Mouse (Mus musculus) heart, postnatal 0 days (tissue): ENCODE data around the gene Vezf1. TPM values are rescaled to one million over a fixed set of nuclear protein-coding genes. Genes with fewer than 3 reads are reported as not detected.

Experiments used
- ATAC-seq: fragments of 200-750 bp; cut with Nextera tagmentation; 2 replicates; pipeline ENCODE4 v1.8.0; 2017; ENCODE audit warnings: low read depth, moderate number of reproducible peaks, moderate library complexity; ENCODE audit not compliant: insufficient read depth
- DNase-seq: peaks from one replicate; pipeline ENCODE4 v3.0.0-alpha.2; 2016; ENCODE audit warnings: low spot score
- H3K27ac ChIP-seq: fragments of 300-500 bp; sonication (generic); 2 replicates; pipeline ENCODE4 v1.5.1; 2014; ENCODE audit warnings: low read depth, mild to moderate bottlenecking
- H3K27me3 ChIP-seq: fragments of 300-500 bp; sonication (generic); 2 replicates; pipeline ENCODE4 v1.6.1; 2014; ENCODE audit warnings: low read length, mixed read lengths; ENCODE audit not compliant: control insufficient read depth, insufficient read depth
- H3K36me3 ChIP-seq: fragments of 300-500 bp; sonication (generic); replicated peaks from 2 replicates; pipeline ENCODE4 v1.6.1; 2014; ENCODE audit warnings: low read length, mixed read lengths; ENCODE audit not compliant: control insufficient read depth, insufficient read depth
- H3K4me1 ChIP-seq: fragments of 300-500 bp; sonication (generic); 2 replicates; pipeline ENCODE4 v1.6.1; 2014; ENCODE audit warnings: antibody characterized with exemption; ENCODE audit not compliant: control insufficient read depth, insufficient read depth
- H3K4me2 ChIP-seq: fragments of 300-500 bp; sonication (generic); 2 replicates; pipeline ENCODE4 v1.6.1; 2014; ENCODE audit warnings: low read depth, mild to moderate bottlenecking, low read length, moderate library complexity
- H3K4me3 ChIP-seq: fragments of 300-500 bp; sonication (generic); 2 replicates; pipeline ENCODE4 v1.5.1; 2014; ENCODE audit warnings: low read depth, low read length
- H3K9ac ChIP-seq: fragments of 300-500 bp; sonication (generic); replicated peaks from 2 replicates; pipeline ENCODE4 v1.6.1; 2014; ENCODE audit warnings: low read depth, low read length, mixed read lengths
- H3K9me3 ChIP-seq: fragments of 300-500 bp; sonication (generic); replicated peaks from 2 replicates; pipeline ENCODE4 v1.6.1; 2016; ENCODE audit warnings: low read length; ENCODE audit not compliant: control insufficient read depth
- CTCF ChIP-seq: IDR thresholded peaks from 2 replicates; pipeline ENCODE4 v1.5.1; 2016; ENCODE audit warnings: antibody characterized with exemption, control low read depth, low read depth
- EP300 ChIP-seq: IDR thresholded peaks from 2 replicates; pipeline ENCODE4 v1.6.1; 2016; ENCODE audit warnings: antibody characterized with exemption, low read depth
- WGBS: fragments of 180-500 bp; shearing (Covaris S2); extraction: QIAGEN DNeasy Blood & Tissue Kit; methylation state at CpG from one replicate; pipeline ENCODE4 v1.1.7; 2014; 5-methylcytosine and 5-hydroxymethylcytosine counted together
- polyA plus RNA-seq: library from polyadenylated mRNA; unstranded; fragments of >200 nt; fragmentation: Nextera tagmentation; extraction: Ambion mirVana; gene quantifications from 2 replicates; pipeline ENCODE4 v1.2.1, GENCODE M21; 2015
- total RNA-seq: library from RNA; depleted of rRNA; stranded (reverse); fragments of >200 nt; gene quantifications from 2 replicates; pipeline ENCODE4 v1.2.3, GENCODE M21; 2014; ENCODE audit warnings: low replicate concordance; rRNA removed

The Vezf1 gene
- total RNA-seq (31.9 and 35.5 TPM in 2 replicates), polyA plus RNA-seq (17.6 and 18.2 TPM in 2 replicates)

GRCm38 (mm10) chr11:88067586-88068410, at the start of gene Vezf1:
Gene Vezf1 (plus strand): TSS chr11:88068279.
- Histone ChIP-seq H3K9ac (peak within 1 kb of the TSS; percentile 98), H3K27me3 (no peaks in the 10 kb centered on the region), H3K36me3 (no peaks in the 10 kb centered on the region), H3K4me2 (peak within 1 kb of the TSS; percentile 93), H3K4me1 (peaks cover 25% of the 10 kb centered on the region), H3K27ac (peak within 1 kb of the TSS; percentile 99), H3K4me3 (peak within 1 kb of the TSS; percentile 90), H3K9me3 (no peaks in the 10 kb centered on the region)
- 0% methylated on average over 29 of the region's 81 CpGs for WGBS
- TF ChIP-seq CTCF (no peak), EP300 (no peak)
- peak; percentile 85 for DNase-seq
- peak; percentile 80 for ATAC-seq

GRCm38 (mm10) chr11:88023933-88024332, 44.1 kb upstream of the Vezf1 start:
- Histone ChIP-seq H3K4me3 (no peak overlapping the region), H3K27me3 (no peaks in the 10 kb centered on the region), H3K27ac (no peak overlapping the region), H3K4me1 (peaks cover 18% of the 10 kb centered on the region), H3K4me2 (no peak overlapping the region), H3K36me3 (no peaks in the 10 kb centered on the region), H3K9me3 (no peaks in the 10 kb centered on the region), H3K9ac (no peak overlapping the region)
- TF ChIP-seq EP300 (no peak), CTCF (no peak)
- ATAC-seq (no peak), DNase-seq (no peak)
- 80% methylated on average over 2 of the region's 2 CpGs for WGBS

DNA sequence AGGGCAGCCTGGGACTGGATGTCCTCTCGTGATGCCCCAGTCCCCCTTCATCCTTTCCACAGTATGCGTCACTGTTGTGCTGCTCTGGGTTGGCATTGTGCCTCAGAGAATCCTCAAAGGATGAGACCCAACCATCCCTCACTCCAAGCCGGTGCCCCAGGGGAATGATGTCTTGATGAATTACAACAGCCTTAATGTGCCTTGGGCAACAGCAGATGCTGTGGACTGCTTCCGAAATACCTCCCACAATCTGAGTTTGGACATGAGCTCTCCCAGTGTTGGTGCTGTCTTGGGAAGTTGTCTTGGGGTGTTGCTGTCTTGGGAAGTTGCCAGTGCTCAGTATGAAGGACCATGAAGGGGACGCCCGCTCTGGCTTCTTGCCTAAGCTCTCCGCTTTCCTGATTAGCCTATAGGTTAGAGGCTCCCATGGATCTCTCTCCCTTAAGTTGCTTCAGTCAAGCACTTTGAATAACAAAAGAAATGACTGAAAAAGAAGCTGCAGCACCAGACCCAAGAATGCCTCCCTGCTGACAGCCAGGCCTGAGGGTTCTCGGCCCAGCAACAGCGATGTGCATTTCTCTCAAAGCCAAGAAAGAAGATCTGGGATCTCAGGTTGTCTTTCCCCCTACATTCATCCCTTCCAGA, 40.6 kb upstream of the Vezf1 start:
- Histone ChIP-seq H3K4me1 (peaks cover 17% of the 10 kb centered on the region), H3K27me3 (no peaks in the 10 kb centered on the region), H3K4me2 (no peak overlapping the region), H3K27ac (no peak overlapping the region), H3K36me3 (no peaks in the 10 kb centered on the region), H3K9ac (no peak overlapping the region), H3K4me3 (no peak overlapping the region), H3K9me3 (no peaks in the 10 kb centered on the region)
- ATAC-seq (no peak), DNase-seq (no peak)
- WGBS: 82% methylated on average over 9 of the region's 9 CpGs
- TF ChIP-seq CTCF (no peak), EP300 (no peak)

DNA sequence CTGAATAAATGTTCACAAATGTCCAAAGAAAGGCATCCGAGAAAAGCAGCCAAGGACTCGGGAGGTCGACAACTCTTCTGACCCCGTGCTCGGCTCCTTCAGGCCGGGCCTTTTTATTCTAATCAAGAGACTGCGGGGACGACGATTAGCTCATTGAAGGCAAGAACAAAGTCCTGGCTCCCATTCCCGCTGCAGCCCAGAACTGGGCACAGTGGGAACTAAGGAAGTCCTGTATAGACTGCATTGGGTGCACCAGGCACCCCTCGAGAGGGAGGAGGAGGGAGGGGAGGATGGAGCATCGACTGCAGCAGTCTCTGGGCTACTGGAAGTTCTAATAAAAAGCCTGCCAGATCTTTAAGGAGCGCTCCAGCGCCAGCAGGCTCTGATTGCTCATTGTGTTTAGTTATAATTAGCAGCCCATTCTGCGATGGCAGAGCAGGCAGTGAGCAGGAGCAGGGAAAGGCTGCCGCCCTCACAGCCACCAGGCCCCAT, 39.8 kb upstream of the Vezf1 start:
- peaks cover 17% of the 10 kb centered on the region for H3K4me1 ChIP-seq
- TF ChIP-seq EP300: no peak
- no peak for TF ChIP-seq CTCF
- H3K36me3 ChIP-seq: no peaks in the 10 kb centered on the region
- DNase-seq (no peak), ATAC-seq (no peak)
- no peak overlapping the region for H3K27ac ChIP-seq
- 12% methylated on average over 16 of the region's 16 CpGs for WGBS
- H3K27me3 ChIP-seq: no peaks in the 10 kb centered on the region
- no peaks in the 10 kb centered on the region for H3K9me3 ChIP-seq
- no peak overlapping the region for H3K4me3 ChIP-seq
- H3K9ac ChIP-seq: no peak overlapping the region
- no peak overlapping the region for H3K4me2 ChIP-seq

- no peaks in the 10 kb centered on the region for H3K27me3 ChIP-seq
- H3K4me3 ChIP-seq: no peak overlapping the region
- H3K4me1 ChIP-seq: peaks cover 17% of the 10 kb centered on the region
- H3K9me3 ChIP-seq: no peaks in the 10 kb centered on the region
- DNase-seq (no peak), ATAC-seq (no peak)
- H3K27ac ChIP-seq: no peak overlapping the region
- H3K36me3 ChIP-seq: no peaks in the 10 kb centered on the region
- no peak overlapping the region for H3K4me2 ChIP-seq
- 82% methylated on average over 7 of the region's 7 CpGs for WGBS
- H3K9ac ChIP-seq: no peak overlapping the region
- TF ChIP-seq EP300: no peak
- TF ChIP-seq CTCF: no peak
Observed at GRCm38 (mm10) chr11:88030219-88030618, 37.9 kb upstream of the Vezf1 start.
